In the genomic region with DNA sequence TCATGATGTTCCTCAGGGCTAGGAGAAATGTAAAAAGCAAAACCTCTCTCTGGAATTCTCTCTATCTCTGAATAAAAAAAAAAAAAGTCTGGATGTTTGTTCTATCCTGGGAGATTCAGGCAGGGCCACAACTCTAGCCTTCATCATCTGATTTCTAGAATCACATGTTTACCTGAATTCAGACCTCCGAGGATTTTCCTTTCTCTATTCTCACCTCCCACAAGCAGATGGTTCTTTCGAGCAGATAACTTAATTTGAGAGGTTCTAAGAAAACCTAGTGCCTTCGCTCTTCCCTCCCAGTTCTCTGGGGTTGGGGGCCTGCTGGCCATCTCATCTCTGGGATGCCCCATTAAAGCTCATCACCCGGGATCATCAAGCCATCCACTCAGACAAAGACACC, we compare ENCODE assay signal across 24 mouse cellular contexts.
"Had no signal": no experiment of that assay in that cellular context is flagged by ENCODE, and none has a peak within 500 bp of the region (broad histone marks: within the 10 kb centered on the region; RNA-seq: fewer than 3 reads in every experiment).

No protein-coding gene starts in this region.

- ATAC-seq: hindbrain, embryonic 16.5 days; inflammation-experienced regulatory T-cells, adult 6 months; intestine, embryonic 15.5 days; intestine, postnatal 0 days had no signal

- H3K4me3 ChIP-seq: heart, adult 2 months; heart, embryonic 13.5 days; heart, embryonic 15.5 days; hindbrain, embryonic 10.5 days; hindbrain, embryonic 12.5 days; intestine, embryonic 15.5 days; layer of hippocampus, adult 2 months; limb, embryonic 10.5 days; limb, embryonic 12.5 days; liver, embryonic 13.5 days had no signal

- DNase-seq: forebrain, postnatal 0 days; gastrocnemius, postnatal 25 days; heart, adult 2 months; heart, postnatal 14 days; heart, postnatal 4 days; kidney, adult 18-20 months; kidney, adult 8-10 months; kidney, postnatal 10 days; kidney, postnatal 25 days; kidney, postnatal 4 days; liver; liver, embryonic 13.5 days had no signal

- H3K27ac ChIP-seq: heart, adult 2 months; heart, embryonic 13.5 days; heart, embryonic 15.5 days; hindbrain, embryonic 10.5 days; hindbrain, embryonic 12.5 days; hindbrain, embryonic 14.5 days; intestine, embryonic 15.5 days; layer of hippocampus, adult 2 months; limb, embryonic 10.5 days; limb, embryonic 12.5 days; liver, embryonic 13.5 days had no signal
